Mouse (Mus musculus): ENCODE measurements around the gene F3.
A peak's percentile ranks its signal among the peaks of the same experiment; 100 is the strongest.

Gene F3

DNA sequence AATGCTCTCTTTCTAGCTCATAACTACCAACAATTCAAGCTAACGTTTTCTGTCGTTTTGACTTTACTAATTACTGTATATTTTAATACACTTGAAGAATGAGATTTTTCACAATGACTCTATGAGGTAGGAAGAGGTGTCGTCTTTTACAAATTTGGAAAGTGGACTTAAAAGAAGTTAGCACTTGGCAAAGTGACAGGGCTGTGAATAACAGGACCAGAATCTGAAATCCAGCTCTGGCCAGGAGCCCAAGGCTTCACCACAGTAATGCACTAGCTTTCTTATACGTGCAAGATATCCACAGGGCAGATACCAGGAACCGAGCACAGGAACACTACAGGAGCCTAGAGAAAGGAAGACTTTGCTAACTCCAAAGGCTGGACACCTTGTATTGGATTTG is 17.2 kb upstream of the F3 start:
- DNase-seq (ENCODE audit: low read depth, low spot score), result no peak

DNA sequence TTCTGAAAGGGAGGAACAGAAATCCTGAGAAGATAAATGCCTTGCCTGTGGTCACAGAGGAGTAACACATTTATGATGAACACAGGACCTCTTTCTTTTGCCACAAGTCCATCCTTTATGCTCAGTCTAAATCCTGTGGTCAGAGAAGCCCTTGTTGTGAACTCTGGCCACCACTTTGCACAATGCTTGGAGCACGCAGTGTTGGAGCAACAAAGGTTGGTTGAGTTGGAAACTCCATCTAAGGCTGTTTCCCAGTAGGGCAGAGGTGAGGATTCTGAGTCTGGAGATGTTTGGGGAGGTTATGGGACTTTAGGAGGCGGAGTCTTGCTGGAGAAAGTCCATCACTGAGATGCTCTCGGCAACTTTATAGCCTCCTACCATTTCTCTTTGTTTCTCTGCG is 16.2 kb upstream of the F3 start:
- DNase-seq (ENCODE audit: low read depth, low spot score), result no peak

DNA sequence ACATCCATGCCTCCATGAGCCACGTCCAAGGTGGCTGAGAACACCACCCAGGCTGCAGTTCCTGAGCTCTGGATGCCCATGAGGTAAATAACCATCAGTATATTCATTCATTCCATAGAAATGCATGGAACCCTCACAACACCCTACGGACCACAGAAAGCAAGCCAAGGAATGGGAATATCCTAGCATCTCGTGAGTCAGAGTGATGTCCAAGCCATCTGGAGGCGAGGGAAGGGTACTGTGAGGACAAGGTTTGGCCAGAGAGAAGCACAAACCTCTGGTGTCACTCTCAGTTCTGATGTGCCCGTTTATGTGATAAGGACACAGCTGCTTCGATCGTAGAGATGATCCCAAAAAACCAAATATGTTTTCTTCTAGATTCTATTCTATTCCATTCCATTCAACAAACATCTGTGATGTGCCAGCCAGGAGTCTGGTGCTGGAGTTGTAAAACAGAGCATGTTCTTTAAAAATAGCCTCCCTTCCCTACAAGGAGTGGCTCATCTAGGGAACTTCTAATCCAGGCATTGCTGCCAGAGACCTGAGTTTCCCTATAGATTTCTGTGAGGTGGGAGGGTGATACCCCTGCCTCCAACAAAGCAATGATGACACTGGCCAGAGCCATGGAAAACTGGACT is 12.3 kb upstream of the F3 start:
- DNase-seq (ENCODE audit: low read depth, low spot score), result no peak

DNA sequence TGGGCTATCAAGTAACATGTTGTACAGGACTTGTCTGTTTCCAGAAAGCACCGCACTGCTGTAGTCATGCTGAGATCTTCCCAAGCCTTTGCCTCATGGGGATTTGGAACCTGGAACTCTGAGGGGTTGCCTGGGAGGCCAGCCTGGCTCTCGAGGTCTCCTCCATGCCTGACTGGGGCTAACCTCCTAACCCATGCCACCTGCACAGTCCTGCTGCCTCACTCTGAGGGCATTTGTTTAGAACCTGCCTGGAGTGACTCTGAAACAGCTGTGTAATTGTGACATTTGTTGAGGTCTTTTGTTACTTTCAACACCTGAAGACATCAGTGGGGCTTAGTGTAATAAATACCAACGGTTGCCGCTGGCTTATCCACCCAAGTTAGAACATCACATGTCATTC is 11.1 kb upstream of the F3 start:
- DNase-seq (ENCODE audit: low read depth, low spot score), result no peak

DNA sequence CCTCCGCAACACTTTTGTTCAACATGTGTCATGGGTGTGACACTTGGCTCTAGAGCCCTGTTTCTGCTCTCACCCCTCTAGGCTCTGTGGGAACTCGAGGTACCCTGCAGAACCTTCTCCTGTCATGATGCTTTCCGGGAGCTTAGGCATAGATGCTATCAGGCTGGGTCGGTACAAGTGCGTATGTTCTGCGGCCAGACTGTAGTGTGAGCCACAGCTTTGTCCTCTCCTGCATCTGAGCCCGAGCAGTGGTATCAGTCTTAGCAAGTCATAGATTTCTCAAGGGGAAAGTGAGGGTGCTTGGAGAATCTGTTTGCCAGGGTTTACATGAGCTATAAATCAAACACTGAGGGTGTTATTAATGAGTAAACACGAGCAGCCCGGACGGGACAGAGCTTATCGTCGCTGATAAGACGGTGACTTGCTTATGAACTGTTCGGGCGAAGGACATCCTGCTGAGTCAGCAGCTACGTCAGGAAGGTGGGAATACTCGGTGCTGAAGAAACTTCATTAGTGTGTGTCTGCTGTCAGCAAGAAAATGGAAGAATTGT is 10.1 kb upstream of the F3 start:
- DNase-seq (ENCODE audit: low read depth, low spot score), result no peak

DNA sequence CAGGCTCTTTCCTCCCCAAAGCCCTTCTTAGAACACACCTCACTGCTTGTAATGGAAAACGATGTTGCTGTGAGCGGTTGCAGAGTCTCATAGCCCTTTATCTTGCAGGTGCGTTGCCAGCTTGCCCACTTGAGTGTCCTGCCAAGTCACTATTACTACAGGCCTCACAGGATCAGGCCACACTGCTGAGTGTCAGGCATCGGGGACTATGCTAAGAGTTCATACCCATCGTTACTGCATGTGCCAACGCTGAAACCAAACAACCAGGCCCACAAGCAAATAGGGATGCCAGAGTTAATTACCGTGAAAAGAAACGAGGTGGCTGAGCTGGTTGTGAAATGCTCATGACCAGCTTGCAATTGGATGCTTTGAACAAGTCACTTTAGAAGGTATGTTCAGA is 9.5 kb upstream of the F3 start:
- no peak for DNase-seq (ENCODE audit: low read depth, low spot score)

DNA sequence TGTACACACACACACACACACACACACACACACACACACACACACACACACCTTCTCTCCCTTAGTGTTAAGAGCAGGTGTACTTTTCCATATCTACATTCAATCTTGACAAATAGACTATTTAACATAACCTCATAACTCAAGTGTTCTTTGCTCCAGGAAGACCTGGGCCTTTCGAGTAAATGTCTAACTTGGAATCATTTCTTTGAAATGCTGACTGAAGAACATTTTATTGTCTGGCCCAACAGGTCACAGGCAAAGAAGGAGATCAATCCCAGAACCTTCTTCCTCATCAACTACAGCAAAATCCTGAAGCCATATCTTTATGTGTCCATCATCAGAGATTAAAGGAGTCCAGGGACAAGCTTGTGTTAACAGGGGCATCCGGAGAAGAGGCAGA is 8.9 kb upstream of the F3 start:
- no peak for DNase-seq (ENCODE audit: low read depth, low spot score)

DNA sequence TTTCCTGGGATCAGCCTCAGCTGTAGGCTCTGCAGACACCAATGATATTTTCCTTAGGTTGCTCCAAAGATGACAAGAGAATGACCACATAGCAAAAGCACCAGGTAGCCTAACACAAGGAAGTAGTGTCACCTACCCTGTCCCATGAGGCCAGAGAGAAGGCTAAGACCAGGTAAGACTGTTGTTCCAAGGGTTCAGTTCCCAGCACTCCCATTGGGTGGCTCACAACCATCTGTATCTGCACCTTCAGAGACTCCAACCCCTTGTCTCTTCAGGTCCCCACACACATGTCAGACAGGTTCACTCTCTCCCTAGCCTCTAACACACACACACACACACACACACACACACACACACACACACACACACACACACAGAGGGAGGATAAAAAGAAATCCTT is 8.0 kb upstream of the F3 start:
- DNase-seq (ENCODE audit: low read depth, low spot score), result no peak

DNA sequence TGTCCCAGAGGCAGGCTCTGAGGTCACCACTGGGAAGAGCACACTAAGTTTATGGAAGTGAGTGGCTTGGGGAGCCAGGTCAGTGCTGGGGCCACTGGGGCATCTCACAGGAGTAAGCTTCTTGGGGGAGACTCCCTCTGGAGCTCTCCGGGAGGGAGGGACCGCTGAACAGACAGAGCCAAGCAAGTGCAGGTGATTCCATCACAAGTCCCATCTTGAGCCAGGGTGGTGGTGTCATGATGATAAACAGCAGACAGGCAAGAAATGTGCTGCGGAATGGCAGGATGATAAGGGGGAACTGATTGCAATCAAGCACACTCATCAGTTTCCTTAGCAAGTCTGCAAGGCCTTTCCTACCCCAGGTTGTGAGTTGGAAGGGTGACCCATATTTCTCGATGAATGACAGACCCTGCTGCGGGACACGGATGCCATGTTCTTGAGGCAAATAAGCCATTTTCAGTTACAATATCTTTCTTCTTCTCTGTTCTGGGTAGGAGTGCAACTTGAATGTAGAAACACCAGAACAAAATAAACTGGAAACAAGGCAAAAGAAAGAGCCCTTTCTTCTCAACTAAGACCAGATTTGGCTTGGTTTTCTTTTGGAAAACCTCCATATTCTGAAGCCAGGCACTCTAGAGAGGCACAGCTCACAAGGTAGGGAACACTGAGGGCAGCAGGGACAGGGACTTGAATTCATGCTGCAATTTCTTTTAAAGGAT is 7.4 kb upstream of the F3 start:
- no peak for DNase-seq (ENCODE audit: low read depth, low spot score)

DNA sequence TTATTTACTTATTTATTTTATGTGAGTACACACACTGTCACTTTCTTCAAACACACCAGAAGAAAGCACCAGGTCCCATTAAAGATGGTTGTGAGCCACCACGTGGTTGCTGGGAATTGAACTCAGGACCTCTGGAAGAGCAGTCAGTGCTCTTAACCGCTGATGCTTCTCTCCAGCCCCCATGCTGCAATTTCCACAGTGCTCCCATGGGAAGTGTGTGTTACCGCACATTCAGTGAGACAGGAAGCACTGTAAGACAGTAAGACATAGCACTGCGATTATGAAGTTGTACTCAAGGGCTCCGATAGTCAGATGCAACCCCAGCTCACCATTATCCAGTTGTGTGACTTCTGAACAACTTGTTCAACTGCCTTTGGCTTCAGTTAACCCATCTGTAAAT is 6.9 kb upstream of the F3 start:
- no peak for DNase-seq (ENCODE audit: low read depth, low spot score)

DNA sequence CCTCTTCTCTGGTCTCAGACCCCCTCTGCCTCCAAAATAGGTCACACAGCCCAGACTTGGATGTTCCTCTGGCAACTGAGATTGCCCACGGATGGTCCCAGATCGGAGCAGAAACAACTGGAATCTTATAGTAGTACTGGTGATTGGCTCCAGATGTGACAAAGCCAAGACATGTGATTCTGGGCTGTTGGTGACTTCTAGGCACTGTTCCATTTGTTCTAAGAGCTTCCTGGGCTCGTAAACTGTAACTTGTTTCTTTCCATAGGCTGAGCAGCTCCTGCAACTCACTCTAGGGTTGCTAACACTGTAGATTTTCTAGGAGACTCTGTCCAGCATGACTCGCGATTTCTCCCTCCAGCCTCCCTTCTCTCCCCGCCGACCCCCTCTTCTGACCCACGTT is 4.7 kb upstream of the F3 start:
- no peak for DNase-seq (ENCODE audit: low read depth, low spot score)

DNA sequence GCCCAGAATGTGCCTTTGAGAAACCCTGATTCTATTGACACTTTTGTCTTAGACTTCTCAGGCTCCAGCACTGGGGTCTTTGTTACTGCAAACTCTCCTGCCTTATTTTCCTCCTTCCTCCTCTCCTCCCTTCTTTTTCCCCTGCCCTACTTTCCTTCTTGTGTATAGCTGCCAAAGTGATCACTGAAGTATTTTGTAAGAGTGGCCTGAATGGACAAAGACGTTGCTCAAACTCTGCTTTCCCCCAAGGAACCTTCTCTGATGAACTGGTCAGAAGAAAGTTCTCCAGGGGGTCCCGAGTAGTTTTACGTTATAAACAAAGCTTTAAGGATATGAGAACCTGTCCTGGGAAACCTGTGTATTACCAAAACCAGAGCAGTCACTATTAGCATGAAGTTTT is 3.6 kb upstream of the F3 start:
- no peak for DNase-seq (ENCODE audit: low read depth, low spot score)

DNA sequence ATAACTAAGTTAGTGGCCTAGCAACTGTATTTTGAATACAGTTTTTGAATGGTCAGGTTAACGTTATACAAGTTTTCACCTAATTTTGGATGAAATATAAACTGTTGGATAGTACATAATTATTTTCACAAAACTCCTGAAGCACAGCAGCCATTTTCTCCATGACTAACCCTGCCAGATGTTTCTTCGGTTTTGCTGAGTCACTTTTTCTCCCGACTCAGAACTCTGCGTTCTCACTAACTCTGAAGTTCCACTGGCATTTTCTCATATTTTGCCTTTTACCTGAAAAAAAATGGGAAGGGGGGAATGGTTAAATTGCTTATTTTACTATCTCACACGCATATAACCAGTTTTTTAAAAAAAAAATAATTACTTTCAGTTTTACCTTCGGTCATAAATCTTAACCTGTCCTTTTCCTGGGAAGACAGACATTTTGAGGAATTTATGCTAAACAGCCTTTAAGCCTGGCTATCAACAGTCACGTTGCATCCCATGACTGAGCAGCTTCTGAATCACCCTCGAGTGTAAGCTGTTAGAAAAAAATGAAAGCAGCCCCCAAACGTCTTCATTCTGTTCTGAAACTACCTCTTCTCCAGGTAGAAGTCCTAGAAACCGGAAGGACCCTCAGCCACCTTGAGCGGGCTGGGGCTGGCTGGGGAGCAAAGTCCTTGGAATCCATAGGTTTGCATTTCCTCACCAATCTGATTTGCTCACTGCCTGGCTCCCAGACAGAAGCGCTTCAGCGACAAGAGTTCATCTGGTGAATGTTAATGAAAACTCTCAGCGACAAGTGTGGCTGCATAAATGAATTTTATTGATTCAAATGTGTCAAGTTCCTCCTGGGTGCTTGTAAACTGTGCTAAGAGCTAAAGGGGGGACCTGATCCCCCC is 2.3 kb upstream of the F3 start:
- DNase-seq (ENCODE audit: low read depth, low spot score), result no peak

DNA sequence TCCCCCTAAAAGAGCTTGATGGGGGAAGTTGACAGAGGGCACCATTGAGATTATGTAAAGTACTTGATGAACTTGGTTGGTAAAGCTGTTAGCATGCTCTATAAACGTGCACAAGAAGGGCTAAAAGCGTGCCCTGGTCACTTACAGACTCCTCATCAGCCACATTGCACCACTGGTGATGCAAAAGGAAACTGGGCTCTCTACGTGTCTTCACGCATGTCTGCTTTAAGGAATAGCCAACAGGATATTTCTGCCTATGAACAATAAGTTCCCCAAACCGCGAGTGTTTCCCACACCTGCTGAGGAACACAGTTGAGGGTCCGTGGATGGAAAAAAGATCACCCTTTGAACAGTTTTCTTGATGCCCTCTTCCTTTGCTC is 1.7 kb upstream of the F3 start:
- no peak for DNase-seq (ENCODE audit: low read depth, low spot score)

DNA sequence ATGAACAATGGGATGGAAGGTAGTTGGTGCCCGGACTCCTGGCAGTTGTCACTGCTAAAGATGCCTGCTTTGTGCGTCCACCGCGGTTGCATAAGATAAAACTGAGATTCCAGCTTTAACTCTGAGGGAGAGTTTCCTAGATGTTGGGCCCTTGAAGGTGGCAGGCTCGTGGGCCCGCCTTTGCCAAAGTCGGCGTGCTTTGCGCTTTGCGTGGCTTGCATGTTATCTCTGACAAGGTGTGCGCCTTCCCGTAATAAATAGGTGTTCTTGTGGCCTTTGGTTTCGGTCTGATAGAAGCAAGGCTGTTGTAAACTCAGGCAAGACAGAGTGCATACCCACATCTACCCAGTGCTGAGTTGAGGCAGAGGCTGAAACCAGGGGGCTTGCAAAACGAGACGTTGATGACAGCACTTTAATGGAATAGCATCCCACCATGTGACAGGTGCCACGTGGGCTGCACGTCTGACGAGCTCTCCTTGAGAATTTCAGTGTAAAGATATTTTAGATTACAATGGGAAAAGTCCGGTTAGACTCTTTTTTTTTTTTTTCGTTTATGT is 709 bp downstream of the F3 start:
- DNase-seq (ENCODE audit: low read depth, low spot score), result no peak

DNA sequence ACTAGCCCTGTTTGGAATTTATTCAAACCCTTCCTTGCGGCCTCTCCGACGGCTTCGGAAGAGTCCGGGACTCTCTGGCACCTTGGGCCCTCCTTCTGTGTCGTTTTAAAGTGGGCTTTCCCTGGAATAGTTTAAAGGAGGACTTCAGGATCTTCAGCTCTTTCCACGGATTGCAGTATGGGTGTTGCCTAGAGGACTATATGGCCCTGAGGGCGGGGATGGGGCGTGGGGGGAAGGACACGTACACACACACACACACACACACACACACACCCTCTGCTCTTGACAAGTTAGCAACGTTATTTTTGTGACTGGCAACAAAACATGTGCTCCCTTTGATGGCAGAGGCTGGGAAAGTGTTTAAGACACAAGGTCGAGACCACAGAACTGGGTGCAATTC is 1.2 kb downstream of the F3 start:
- no peak for DNase-seq (ENCODE audit: low read depth, low spot score)

DNA sequence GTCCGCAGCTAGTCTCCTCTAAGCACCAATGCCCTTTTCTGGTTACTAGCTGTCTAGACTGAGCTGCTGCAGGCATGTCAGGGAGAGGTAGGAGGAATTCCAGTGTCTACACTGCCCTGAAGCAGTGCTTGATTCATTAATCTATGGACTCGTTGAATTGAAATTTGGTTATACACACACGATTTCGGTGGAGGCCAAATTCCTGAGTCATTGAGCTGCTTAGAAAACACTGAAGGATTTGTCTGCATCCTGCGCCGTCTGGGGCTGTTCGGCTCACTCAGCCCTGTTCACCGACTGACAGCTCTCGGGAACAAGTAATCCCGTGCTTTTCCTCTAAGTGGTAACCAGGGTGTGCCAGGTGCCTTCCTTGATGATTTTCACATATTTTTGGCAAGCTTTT is 2.3 kb downstream of the F3 start:
- DNase-seq (ENCODE audit: low read depth, low spot score), result no peak

DNA sequence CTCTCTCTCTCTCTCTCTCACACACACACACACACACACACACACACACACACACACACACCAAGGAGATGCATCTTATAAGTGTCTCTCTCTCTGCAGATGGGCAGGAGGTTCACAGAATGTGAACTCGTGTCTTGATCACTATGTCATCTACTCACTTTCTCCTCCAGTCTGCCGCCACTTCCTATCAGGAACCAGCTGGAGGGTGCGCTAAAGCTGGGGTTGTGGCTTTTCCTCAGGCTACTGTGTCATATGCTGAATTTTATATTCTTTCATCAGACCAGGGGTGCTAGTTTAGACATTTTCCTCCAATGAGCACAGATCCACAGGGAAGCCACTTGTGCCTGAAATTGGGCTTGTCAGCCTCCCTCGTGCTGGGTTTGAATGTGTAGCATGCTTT is 6.3 kb downstream of the F3 start:
- DNase-seq (ENCODE audit: low read depth, low spot score), result no peak

DNA sequence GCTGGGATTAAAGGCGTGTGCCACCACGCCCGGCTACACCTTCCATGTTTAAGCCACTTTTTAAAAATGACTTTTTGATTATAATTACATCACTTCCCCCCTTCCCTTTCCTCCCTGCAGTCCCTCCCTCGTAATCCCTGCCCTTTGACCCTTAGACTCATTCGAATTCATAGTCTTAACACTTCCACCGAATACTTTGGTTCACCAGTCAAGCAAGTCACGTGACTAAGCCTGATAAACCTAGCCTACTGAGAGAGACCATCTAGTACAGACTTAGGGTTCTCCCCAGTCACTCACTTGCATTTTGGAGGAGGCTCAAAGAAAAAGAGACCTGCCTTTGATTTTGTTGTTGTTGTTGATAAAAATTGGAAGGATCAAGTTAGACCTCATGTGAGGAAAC is 12.2 kb downstream of the F3 start:
- no peak for DNase-seq (ENCODE audit: low read depth, low spot score)

DNA sequence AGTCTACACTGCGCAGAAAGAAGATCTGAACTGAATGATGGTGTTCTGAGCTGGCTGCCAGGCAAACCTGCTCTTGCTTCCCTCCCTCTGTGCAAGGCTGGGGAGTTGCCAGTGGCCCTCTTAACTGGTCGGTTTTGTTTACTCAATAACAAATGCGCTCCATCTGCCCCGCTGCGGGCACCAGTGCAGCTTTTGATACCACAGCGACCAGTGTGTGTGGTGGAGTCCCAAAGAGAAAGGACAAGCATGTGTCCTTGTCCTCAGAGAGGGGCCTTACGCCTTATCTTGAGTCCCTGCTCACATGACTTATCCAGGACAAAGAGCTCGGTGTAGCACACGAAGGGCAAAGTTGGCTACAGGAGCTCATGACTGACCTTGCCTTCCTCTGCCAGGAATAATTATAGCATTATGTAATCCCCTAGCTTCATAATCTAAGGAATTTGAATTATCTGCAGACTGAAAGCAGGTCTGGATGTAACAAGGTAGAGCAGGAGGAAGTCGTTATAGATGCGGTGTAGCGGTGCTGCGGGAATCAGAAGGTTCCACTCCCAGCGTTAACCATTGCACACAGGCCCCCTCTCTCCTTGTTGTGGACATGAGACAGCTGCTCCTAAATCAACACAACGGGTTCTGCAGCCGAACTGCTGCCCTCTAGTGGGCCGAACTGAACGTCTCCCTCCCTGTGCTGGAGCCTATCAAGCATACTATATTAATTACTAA is 12.8 kb downstream of the F3 start:
- DNase-seq (ENCODE audit: low read depth, low spot score), result peak; percentile 55

DNA sequence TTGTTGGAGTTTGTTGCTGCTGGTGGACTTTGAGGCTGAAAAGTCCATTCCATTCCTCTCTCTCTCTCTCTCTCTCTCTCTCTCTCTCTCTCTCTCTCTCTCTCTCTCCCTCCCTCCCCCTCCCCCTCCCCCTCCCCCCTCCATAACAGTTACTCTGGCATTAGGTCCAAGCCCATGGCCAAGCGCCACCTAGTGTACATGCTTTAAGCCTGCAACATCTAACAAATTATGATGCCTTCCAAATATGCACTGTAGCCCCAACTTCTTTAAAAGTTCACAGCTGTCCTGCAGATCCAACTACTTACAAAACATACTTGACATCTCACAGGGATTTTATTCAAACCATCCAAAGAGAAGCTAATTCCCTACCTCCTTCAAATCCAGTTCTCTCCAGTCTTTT is 14.1 kb downstream of the F3 start:
- peak; percentile 29 for DNase-seq (ENCODE audit: low read depth, low spot score)

DNA sequence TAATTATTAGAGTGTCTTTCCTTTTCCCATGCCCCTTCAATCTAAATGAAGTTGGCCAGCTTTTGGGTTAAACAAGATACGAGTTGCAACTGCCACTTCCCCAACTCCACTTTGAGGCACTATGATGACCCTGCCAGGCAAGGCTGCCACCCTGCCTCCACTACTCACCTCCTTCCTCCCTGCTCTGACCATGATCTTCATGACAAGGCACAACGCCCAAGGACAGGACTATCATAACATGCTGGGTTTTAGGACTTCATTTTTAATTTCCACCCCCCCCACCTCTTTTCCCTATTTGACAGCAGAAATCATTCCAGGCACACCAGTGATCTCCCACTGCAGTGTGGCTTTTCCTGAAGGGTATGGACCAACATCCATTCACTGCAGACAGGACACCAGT is 14.6 kb downstream of the F3 start:
- DNase-seq (ENCODE audit: low read depth, low spot score), result no peak

All from CD4-positive helper T cell, adult 2 months (primary cell).